Mouse (Mus musculus) MEL (cell line): ENCODE data around the gene Slc46a3.

Source experiments
- MAX ChIP-seq: IDR thresholded peaks from 2 replicates; pipeline ENCODE4 v1.6.1; 2011; ENCODE audit warnings: low read length, improper control_type of control experiment
- POLR2A ChIP-seq, 2 experiments: IDR thresholded peaks; 2 replicates each; pipeline ENCODE4 v1.6.1; 2011 to 2012; ENCODE audit warnings: low read length in 2 of 2, mild to moderate bottlenecking in 2 of 2, control low read depth in 1 of 2, improper control_type of control experiment in 1 of 2, low read depth in 1 of 2, moderate library complexity in 1 of 2; ENCODE audit not compliant: control insufficient read depth in 1 of 2, insufficient read depth in 1 of 2, poor library complexity in 1 of 2
- SIN3A ChIP-seq: IDR thresholded peaks from 2 replicates; pipeline ENCODE4 v1.6.1; 2012; ENCODE audit warnings: low read length, improper control_type of control experiment, inconsistent platforms
- USF1 ChIP-seq: IDR thresholded peaks from 2 replicates; pipeline ENCODE4 v1.6.1; 2014; ENCODE audit warnings: low read depth, mild to moderate bottlenecking, inconsistent platforms, low read length, improper control_type of control experiment, moderate library complexity

GRCm38 (mm10) chr5:147883581-147883980 lies 11.0 kb downstream of the Slc46a3 start:
- TF ChIP-seq USF1 (no peak), MAX (no peak), SIN3A (no peak), POLR2A (IDR thresholded peaks at IDR 0.05; ENCODE audit: control insufficient read depth in 1 of 2, insufficient read depth in 1 of 2, low read depth in 1 of 2, low read length in 2 of 2, poor library complexity in 1 of 2) (no peak)
